Mouse (Mus musculus) myocyte (in vitro differentiated cells): ENCODE measurements around the gene 2300009A05Rik.

Experiments used
- E2F4 ChIP-seq: IDR thresholded peaks from one replicate; pipeline ENCODE4 v1.6.1; 2011; ENCODE audit warnings: mild to moderate bottlenecking, control low read depth, moderate library complexity; ENCODE audit not compliant: insufficient read depth
- MAX ChIP-seq: IDR thresholded peaks from one replicate; pipeline ENCODE4 v1.6.1; 2011; ENCODE audit warnings: low read depth, mild to moderate bottlenecking, control low read depth
- MYOD1 ChIP-seq, 3 experiments: IDR thresholded peaks; one replicate each; pipeline ENCODE4 v1.6.1; 2011; ENCODE audit warnings: control low read depth in 2 of 3, low read depth in 2 of 3, mild to moderate bottlenecking in 2 of 3, moderate library complexity in 1 of 3; ENCODE audit not compliant: insufficient read length in 2 of 3, control insufficient read depth in 1 of 3
- MYOG ChIP-seq, 3 experiments: IDR thresholded peaks; one replicate each; pipeline ENCODE4 v1.6.1; 2011; ENCODE audit warnings: control low read depth in 2 of 3, low read depth in 2 of 3, mild to moderate bottlenecking in 2 of 3; ENCODE audit not compliant: insufficient read length in 2 of 3, control insufficient read depth in 1 of 3, insufficient read depth in 1 of 3
- POLR2A ChIP-seq: IDR thresholded peaks from one replicate; pipeline ENCODE4 v1.6.1; 2011; ENCODE audit warnings: low read depth, mild to moderate bottlenecking, control low read depth, moderate library complexity; ENCODE audit not compliant: insufficient read length
- POLR2AphosphoS2 ChIP-seq: IDR thresholded peaks from one replicate; pipeline ENCODE4 v1.6.1; 2011; ENCODE audit warnings: low read depth, control low read depth; ENCODE audit not compliant: insufficient read length
- USF1 ChIP-seq: IDR thresholded peaks from one replicate; pipeline ENCODE4 v1.6.1; 2011; ENCODE audit warnings: low read depth, mild to moderate bottlenecking, control low read depth, moderate library complexity

- no peak for TF ChIP-seq POLR2A
- no peak for TF ChIP-seq USF1
- TF ChIP-seq MYOD1 (IDR thresholded peaks at IDR 0.05; ENCODE audit: control insufficient read depth in 1 of 3, insufficient read length in 2 of 3, low read depth in 2 of 3), result no peak
- TF ChIP-seq MYOG (IDR thresholded peaks at IDR 0.05; ENCODE audit: control insufficient read depth in 1 of 3, insufficient read depth in 1 of 3, insufficient read length in 2 of 3, low read depth in 2 of 3), result no peak
- TF ChIP-seq MAX, result no peak
- TF ChIP-seq E2F4, result no peak
- TF ChIP-seq POLR2AphosphoS2, result no peak
Observed at GRCm38 (mm10) chr9:63420396-63420795, 21.4 kb upstream of the 2300009A05Rik start.
